Mouse (Mus musculus): ENCODE data around the gene Cacnb4.

DNA sequence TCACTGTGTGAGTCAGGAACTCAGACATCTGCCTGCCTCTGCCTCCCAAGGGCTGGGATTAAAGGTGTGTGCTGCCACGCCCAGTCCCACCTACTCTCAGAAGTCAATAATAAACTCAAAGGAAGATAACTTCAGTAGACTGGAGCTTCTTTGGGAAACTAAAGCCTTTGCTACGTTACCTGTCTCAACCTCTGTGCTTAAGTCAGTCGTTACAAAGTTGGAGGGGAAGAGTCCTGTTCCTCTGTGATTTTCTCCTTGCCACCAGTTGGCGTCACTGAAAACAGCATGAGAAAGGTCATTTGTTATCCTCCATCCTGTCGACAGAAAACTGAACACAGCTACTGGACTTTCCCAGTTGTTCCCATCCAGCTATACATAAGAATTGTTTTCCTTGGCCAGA is 32.8 kb upstream of the Cacnb4 start:
- TF ChIP-seq KAT2A (conservative IDR thresholded peaks at IDR 0.05; ENCODE audit: low read depth, low read length) = no peak
- no peak for TF ChIP-seq EP300 (IDR thresholded peaks at IDR 0.05; ENCODE audit: low read depth in 1 of 2, low read length in 2 of 2)
- TF ChIP-seq POLR2A (IDR thresholded peaks at IDR 0.05; ENCODE audit: control insufficient read depth in 1 of 2, insufficient read depth in 1 of 2, low read depth in 1 of 2, low read length in 2 of 2, poor library complexity in 1 of 2) = no peak
- no peak for TF ChIP-seq ZNF384 (IDR thresholded peaks at IDR 0.05; ENCODE audit: low read depth, low read length)
- TF ChIP-seq CTCF (IDR thresholded peaks at IDR 0.05 in 2 of 3, conservative IDR thresholded peaks at IDR 0.05 in 1 of 3; ENCODE audit: control insufficient read depth in 1 of 3, insufficient read depth in 1 of 3, low read depth in 2 of 3, low read length in 3 of 3, poor library complexity in 1 of 3, severe bottlenecking in 1 of 3) = no peak

Data from MEL (cell line).